Mouse (Mus musculus) myocyte (in vitro differentiated cells): ENCODE measurements around the gene Zbtb8a. TPM values are rescaled to one million over a fixed set of nuclear protein-coding genes. Genes with fewer than 3 reads are reported as not detected.

Experiments
- H3K27me3 ChIP-seq: one replicate; pipeline ENCODE4 v1.6.1; 2011; ENCODE audit not compliant: control insufficient read depth, insufficient read depth, insufficient read length
- H3K36me3 ChIP-seq: one replicate; pipeline ENCODE4 v1.6.1; 2011; ENCODE audit not compliant: control insufficient read depth, insufficient read depth
- H3K4me2 ChIP-seq: one replicate; pipeline ENCODE4 v1.6.1; 2011; ENCODE audit warnings: low read depth, control low read depth
- H3K4me3 ChIP-seq: one replicate; pipeline ENCODE4 v1.5.1; 2011; ENCODE audit warnings: mild to moderate bottlenecking, control low read depth, moderate library complexity
- H3K79me2 ChIP-seq: one replicate; pipeline ENCODE4 v1.6.1; 2011; ENCODE audit not compliant: control insufficient read depth, insufficient read depth
- H3ac ChIP-seq: one replicate; pipeline ENCODE4 v1.6.1; 2011; ENCODE audit not compliant: control insufficient read depth, insufficient read length
- CEBPB ChIP-seq: IDR thresholded peaks from 2 replicates; pipeline ENCODE4 v1.6.1; 2011; ENCODE audit warnings: mild to moderate bottlenecking, moderate library complexity; ENCODE audit not compliant: poor library complexity, insufficient read depth, severe bottlenecking
- E2F4 ChIP-seq: IDR thresholded peaks from one replicate; pipeline ENCODE4 v1.6.1; 2011; ENCODE audit warnings: mild to moderate bottlenecking, control low read depth, moderate library complexity; ENCODE audit not compliant: insufficient read depth
- MAX ChIP-seq: IDR thresholded peaks from one replicate; pipeline ENCODE4 v1.6.1; 2011; ENCODE audit warnings: low read depth, mild to moderate bottlenecking, control low read depth
- MYOD1 ChIP-seq, 3 experiments: IDR thresholded peaks; one replicate each; pipeline ENCODE4 v1.6.1; 2011; ENCODE audit warnings: control low read depth in 2 of 3, low read depth in 2 of 3, mild to moderate bottlenecking in 2 of 3, moderate library complexity in 1 of 3; ENCODE audit not compliant: insufficient read length in 2 of 3, control insufficient read depth in 1 of 3
- MYOG ChIP-seq, 3 experiments: IDR thresholded peaks; one replicate each; pipeline ENCODE4 v1.6.1; 2011; ENCODE audit warnings: control low read depth in 2 of 3, low read depth in 2 of 3, mild to moderate bottlenecking in 2 of 3; ENCODE audit not compliant: insufficient read length in 2 of 3, control insufficient read depth in 1 of 3, insufficient read depth in 1 of 3
- POLR2A ChIP-seq: IDR thresholded peaks from one replicate; pipeline ENCODE4 v1.6.1; 2011; ENCODE audit warnings: low read depth, mild to moderate bottlenecking, control low read depth, moderate library complexity; ENCODE audit not compliant: insufficient read length
- POLR2AphosphoS2 ChIP-seq: IDR thresholded peaks from one replicate; pipeline ENCODE4 v1.6.1; 2011; ENCODE audit warnings: low read depth, control low read depth; ENCODE audit not compliant: insufficient read length
- REST ChIP-seq: IDR thresholded peaks from one replicate; pipeline ENCODE4 v1.6.1; 2011; ENCODE audit warnings: mild to moderate bottlenecking, control low read depth, moderate library complexity; ENCODE audit not compliant: insufficient read depth, insufficient read length
- SRF ChIP-seq: IDR thresholded peaks from one replicate; pipeline ENCODE4 v1.6.1; 2011; ENCODE audit warnings: low read depth; ENCODE audit not compliant: control insufficient read depth, insufficient read length
- TCF12 ChIP-seq: IDR thresholded peaks from one replicate; pipeline ENCODE4 v1.6.1; 2011; ENCODE audit warnings: mild to moderate bottlenecking, control low read depth; ENCODE audit not compliant: poor library complexity, insufficient read depth, severe bottlenecking
- TCF3 ChIP-seq: IDR thresholded peaks from one replicate; pipeline ENCODE4 v1.6.1; 2011; ENCODE audit warnings: low read depth, control low read depth; ENCODE audit not compliant: insufficient read length
- USF1 ChIP-seq: IDR thresholded peaks from one replicate; pipeline ENCODE4 v1.6.1; 2011; ENCODE audit warnings: low read depth, mild to moderate bottlenecking, control low read depth, moderate library complexity
- polyA plus RNA-seq: library from polyadenylated mRNA; unstranded; fragments of >200 nt; fragmentation: generic; extraction: Trizol; gene quantifications from one replicate; pipeline ENCODE4 v1.2.1, GENCODE M21; 2012; ENCODE audit warnings: missing spikeins

Zbtb8a gene
- polyA plus RNA-seq, 1 experiment = 5.8 TPM

- TF ChIP-seq TCF3 = no peak
- TF ChIP-seq TCF12 = no peak
- no peak for TF ChIP-seq CEBPB
- no peak for TF ChIP-seq E2F4
- no peak for TF ChIP-seq SRF
- no peak for TF ChIP-seq REST
- TF ChIP-seq POLR2AphosphoS2 = no peak
- no peak for TF ChIP-seq MYOG (IDR thresholded peaks at IDR 0.05; ENCODE audit: control insufficient read depth in 1 of 3, insufficient read depth in 1 of 3, insufficient read length in 2 of 3, low read depth in 2 of 3)
- TF ChIP-seq MAX = no peak
- no peak for TF ChIP-seq POLR2A
- Histone ChIP-seq H3K36me3 (peaks cover 37% of the 10 kb centered on the region), H3K4me2 (peak overlapping the region; percentile 84), H3K79me2 (peaks cover 68% of the 10 kb centered on the region), H3K4me3 (peak overlapping the region; percentile 82), H3ac (no peak overlapping the region), H3K27me3 (no peaks in the 10 kb centered on the region)
These were observed 45.1 kb downstream of the Zbtb8a start for GRCm38 (mm10) chr4:129332846-129333245.

DNA sequence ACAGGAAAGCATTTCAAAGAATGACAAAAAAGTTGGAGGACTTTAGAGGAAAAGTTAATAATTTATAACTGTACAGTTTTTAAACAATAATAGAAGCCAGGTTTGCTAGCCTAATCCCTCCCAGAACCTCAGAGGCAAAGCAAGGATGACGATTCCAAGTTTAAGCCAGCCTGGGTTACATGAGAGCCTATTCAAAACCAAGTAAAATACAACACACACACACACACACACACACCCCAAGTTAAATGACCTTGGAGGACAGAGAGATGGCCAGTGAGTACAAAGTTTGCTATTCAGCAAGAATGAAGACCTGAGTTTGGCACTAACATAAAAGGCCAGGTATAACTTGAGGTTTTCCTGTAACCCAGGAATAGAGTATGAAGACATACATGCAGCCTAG is 51.7 kb downstream of the Zbtb8a start:
- no peaks in the 10 kb centered on the region for H3K27me3 ChIP-seq
- TF ChIP-seq REST (no peak), TCF3 (no peak), MYOD1 (IDR thresholded peaks at IDR 0.05; ENCODE audit: control insufficient read depth in 1 of 3, insufficient read length in 2 of 3, low read depth in 2 of 3) (no peak)
- H3K79me2 ChIP-seq = peaks cover 88% of the 10 kb centered on the region
- no peak overlapping the region for H3ac ChIP-seq
- no peak overlapping the region for H3K4me3 ChIP-seq
- peaks cover 44% of the 10 kb centered on the region for H3K36me3 ChIP-seq
- peak overlapping the region; percentile 63 for H3K4me2 ChIP-seq

- Histone ChIP-seq H3ac (no peak overlapping the region), H3K36me3 (peaks cover 47% of the 10 kb centered on the region), H3K27me3 (no peaks in the 10 kb centered on the region), H3K4me2 (peak overlapping the region; percentile 63), H3K4me3 (no peak overlapping the region), H3K79me2 (peaks cover 81% of the 10 kb centered on the region)
- TF ChIP-seq MYOD1 (IDR thresholded peaks at IDR 0.05; ENCODE audit: control insufficient read depth in 1 of 3, insufficient read length in 2 of 3, low read depth in 2 of 3) = no peak
- TF ChIP-seq E2F4 = no peak
- no peak for TF ChIP-seq POLR2A
- no peak for TF ChIP-seq TCF3
- no peak for TF ChIP-seq SRF
These were observed 53.2 kb downstream of the Zbtb8a start for GRCm38 (mm10) chr4:129324756-129325155.

GRCm38 (mm10) chr4:129323491-129323890 is 54.4 kb downstream of the Zbtb8a start:
- H3K27me3 ChIP-seq = no peaks in the 10 kb centered on the region
- peaks cover 50% of the 10 kb centered on the region for H3K36me3 ChIP-seq
- H3ac ChIP-seq = no peak overlapping the region
- peaks cover 68% of the 10 kb centered on the region for H3K79me2 ChIP-seq
- TF ChIP-seq TCF3 = no peak
- no peak for TF ChIP-seq TCF12
- TF ChIP-seq REST = no peak
- TF ChIP-seq MAX = no peak
- no peak for TF ChIP-seq POLR2A
- TF ChIP-seq CEBPB = no peak; the same call in 1 of the 2 replicates
- no peak for TF ChIP-seq POLR2AphosphoS2
- H3K4me2 ChIP-seq = no peak overlapping the region
- no peak overlapping the region for H3K4me3 ChIP-seq

DNA sequence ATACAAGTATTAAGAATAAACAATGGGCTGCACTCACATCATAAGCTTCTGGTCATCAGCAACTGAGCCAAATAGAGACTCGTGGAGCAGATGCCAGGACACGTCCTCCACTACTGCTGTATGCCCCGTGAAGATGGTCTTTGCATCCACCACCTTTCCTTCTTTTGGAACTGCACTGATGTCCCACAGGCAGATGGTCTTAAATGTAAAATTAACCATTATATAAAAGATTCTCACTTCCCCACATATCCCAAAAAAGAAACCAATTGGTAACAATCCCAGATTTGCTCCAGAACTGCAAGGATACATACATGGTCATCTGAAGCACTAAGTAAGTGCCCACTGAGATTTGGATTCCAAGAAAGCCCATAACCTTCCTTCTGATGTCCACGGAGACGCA is 55.9 kb downstream of the Zbtb8a start:
- TF ChIP-seq USF1 (no peak), POLR2A (no peak), E2F4 (no peak), MYOD1 (IDR thresholded peaks at IDR 0.05; ENCODE audit: control insufficient read depth in 1 of 3, insufficient read length in 2 of 3, low read depth in 2 of 3) (no peak), REST (no peak), CEBPB (no peak), MYOG (IDR thresholded peaks at IDR 0.05; ENCODE audit: control insufficient read depth in 1 of 3, insufficient read depth in 1 of 3, insufficient read length in 2 of 3, low read depth in 2 of 3) (no peak), SRF (no peak), MAX (no peak), POLR2AphosphoS2 (no peak), TCF12 (no peak), TCF3 (no peak)
- Histone ChIP-seq H3K4me3 (no peak overlapping the region), H3K79me2 (peaks cover 54% of the 10 kb centered on the region), H3K36me3 (peaks cover 50% of the 10 kb centered on the region), H3K27me3 (no peaks in the 10 kb centered on the region), H3K4me2 (no peak overlapping the region), H3ac (no peak overlapping the region)
